Mouse (Mus musculus): ENCODE measurements around the gene Magi2.

DNA sequence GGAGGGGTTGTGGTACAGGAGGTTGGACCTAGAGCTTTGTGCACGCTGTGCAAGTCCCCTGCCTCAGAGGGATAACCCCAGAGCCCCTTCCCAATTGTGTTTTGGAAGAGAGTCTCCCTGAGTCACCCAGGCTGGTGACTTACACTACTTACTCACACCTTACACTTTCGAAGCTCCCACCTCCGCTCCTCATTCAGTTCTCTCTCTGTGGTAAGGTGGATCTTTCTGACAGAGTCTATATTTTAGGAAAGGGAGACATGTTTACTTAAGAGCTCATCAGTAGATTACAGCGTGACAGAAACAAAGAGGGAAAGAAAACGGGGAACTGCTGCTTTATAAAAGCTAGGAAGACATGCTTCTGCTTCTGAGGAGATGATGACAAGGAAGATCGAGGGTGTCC, 1457.3 kb downstream of the Magi2 start:
- TF ChIP-seq CTCF (IDR thresholded peaks at IDR 0.05; ENCODE audit: low read depth) (no peak), EP300 (IDR thresholded peaks at IDR 0.05; ENCODE audit: low read depth) (no peak)
